Mouse (Mus musculus): ENCODE data around the gene Kif12.

DNA sequence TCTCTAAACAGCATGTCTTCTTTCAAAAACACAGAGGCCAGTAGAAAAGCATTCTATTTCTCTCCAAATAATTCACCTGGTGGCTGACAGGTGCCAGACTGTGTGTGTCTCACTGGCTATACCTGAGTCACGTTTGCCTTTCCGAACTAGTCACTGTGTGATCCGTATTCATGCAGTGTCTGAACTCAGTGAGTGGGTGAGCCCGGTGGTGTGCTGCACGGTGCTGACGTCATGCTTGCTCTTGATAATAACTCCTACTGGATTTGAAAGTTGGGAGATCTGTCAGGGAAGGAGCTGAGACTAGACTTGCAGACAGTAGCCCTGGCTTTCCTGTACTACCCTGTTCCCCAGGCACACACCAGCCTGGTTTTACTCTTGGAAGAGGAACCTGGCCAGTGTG, 47.7 kb upstream of the Kif12 start:
- TF ChIP-seq CTCF (IDR thresholded peaks at IDR 0.05; ENCODE audit: low read depth) (no peak), EP300 (IDR thresholded peaks at IDR 0.05; ENCODE audit: low read depth) (no peak)
